Mouse (Mus musculus): ENCODE data around the gene Slc11a1.
A peak's percentile ranks its signal among the peaks of the same experiment; 100 is the strongest.
"Not testable (repeated sequence)": the region's sequence is repeated elsewhere in the genome, so short reads cannot be mapped to it uniquely, and the experiment has no call there.

The Slc11a1 gene

GRCm38 (mm10) chr1:74374980-74375379, at the start of gene Slc11a1:
Gene Slc11a1, plus strand, starts transcription at chr1:74375195.
- DNase-seq: no peak

- not testable (repeated sequence) for DNase-seq
These were observed 48.1 kb upstream of the Slc11a1 start for GRCm38 (mm10) chr1:74326916-74327315.

DNA sequence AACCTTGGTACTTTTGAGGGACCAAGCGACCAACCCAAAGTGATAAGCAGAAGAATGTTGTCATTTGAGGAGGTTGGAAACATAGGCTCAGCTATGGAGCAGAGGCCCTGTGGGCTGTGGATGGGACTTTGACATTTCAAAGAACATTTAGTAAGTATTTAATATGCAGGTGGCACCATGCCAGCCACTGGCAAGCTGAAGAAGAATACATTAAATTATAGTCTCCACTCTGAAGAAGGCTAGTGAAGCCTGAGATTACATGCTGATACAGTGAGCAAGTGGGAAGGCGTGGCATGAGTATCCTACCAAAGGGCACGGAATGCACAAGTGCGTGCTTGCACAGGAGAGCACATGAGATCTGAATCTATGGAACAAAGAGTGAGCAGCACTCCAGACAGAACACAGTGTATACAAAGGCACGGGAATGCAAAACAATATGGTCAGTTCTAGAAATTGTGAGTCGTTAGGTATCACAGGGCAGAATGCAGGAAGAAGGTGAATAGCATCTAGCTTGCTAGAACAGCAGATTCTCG, 45.0 kb upstream of the Slc11a1 start:
- peak in 1 of 2 experiments; percentile 38 for DNase-seq

- peak; percentile 25 to 49 for DNase-seq
These were observed 43.8 kb upstream of the Slc11a1 start for GRCm38 (mm10) chr1:74331046-74331681.

- DNase-seq: peak; percentile 95 to 97
These were observed 42.7 kb upstream of the Slc11a1 start for GRCm38 (mm10) chr1:74332241-74332763.

DNA sequence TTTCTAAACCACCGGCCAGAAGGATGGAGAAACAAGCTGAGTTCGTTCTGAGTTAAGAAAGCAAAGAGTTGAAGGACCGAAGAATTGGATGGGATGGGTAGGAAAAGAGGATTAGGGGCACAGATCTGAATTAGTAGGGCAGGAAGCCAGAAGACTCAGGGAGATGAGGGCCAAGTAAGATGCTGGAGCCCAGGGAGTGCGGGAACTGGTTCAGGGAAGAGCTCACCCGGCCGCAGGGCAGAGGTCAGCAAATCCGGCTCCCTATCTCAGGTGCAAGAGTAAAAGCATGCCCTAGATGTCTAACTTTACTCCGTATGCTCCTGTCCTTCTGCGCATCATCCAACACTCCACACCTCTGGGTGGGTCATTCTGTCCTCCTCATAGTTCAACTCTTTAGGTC, 42.1 kb upstream of the Slc11a1 start:
- no peak for DNase-seq

DNA sequence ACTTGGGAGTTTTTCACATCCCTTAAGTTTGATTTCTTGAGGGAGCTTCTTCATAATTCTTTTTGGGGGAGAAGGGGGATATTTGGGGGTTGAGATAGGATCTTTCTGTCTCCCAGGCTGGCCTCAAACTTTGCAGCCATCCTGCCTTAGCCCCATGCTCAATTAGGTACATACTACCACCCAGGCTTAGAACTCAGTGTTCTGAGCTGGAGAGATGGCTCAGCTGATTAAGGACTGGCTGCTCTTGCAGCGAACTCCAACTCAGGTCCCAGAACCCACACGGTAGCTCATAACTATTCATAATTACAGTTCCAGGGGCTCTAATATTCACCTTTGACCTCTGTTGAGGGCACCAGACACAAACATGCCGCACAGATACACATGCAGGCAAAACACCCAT, 40.4 kb upstream of the Slc11a1 start:
- DNase-seq: no peak

DNA sequence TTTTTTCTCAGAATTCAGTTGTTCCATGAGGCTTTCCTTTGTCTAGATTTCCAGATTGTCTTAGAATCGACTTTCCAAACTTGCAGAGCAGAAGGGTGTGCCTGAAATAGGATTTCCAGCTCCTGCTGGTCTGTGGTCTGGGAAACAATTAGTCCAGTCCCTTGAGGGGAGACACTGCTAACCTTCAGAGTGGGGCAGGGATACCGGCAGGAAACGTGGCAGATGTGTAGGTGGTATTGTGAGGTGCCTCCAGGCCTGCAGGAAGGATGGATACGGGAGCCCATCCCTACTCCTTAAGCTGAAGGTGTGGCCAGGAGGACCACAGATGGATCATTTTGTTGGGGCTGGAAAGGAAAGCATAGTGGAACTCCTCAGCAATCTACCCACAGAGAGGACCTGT, 40.0 kb upstream of the Slc11a1 start:
- no peak for DNase-seq

DNA sequence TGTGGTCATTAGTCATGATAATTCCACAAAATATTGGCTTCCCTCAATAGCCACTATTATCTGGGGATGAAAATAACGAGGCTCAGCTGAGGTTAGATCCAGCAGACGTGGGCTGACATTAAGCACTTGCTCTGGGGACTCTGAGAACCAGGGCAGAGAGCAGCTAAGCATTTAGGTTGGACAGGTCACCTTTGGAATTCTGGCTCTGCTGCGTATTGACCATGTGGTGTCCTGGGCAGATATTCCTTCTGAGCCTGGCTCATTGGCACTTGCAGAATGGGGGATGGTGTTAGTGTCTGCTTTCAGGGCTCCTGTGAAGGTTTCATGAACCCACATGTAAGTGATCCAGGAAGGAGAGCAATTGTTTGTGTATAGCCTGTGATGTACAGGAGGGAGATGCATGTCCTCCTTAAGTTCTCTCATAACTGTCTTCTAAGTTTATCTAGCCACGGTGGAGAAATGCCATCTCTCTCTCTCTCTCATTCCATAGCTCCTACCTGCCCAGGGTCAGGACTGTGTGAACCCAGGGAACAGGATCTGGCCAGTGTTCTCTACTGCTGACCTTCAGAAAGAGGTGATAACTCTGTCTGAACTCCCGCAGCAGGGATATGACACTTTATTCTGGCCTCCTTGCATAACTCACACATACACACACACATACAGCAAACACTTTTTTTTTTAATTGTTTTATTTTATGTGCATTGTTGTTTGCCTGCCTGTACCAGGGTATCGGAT, 39.4 kb upstream of the Slc11a1 start:
- DNase-seq: no peak

DNA sequence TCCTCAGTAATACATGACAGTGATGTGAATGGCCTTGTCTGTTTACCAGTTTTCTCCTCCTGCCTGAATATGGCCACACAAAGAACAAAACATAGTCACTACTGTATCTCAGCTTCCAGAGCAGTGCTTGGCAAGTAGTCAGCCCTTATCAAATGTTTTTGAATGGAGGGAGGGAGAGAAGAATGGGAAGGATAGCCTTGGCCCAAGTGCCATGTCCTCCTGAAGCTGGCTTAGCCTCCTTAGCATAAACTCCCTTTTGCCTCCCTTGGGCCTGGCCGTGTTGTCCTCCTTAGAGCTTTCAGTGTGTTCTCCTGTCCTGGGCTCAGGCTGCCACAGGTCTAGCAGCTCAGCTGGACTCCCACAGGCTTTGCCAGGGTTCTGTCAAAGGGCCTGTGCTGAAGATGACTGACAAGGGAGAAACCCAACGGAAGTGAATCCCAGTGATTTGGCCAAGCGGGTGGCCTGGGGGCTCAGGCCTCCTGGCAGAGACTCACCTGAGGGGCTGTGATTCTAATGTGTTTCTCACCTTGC, 37.7 kb upstream of the Slc11a1 start:
- no peak for DNase-seq

DNA sequence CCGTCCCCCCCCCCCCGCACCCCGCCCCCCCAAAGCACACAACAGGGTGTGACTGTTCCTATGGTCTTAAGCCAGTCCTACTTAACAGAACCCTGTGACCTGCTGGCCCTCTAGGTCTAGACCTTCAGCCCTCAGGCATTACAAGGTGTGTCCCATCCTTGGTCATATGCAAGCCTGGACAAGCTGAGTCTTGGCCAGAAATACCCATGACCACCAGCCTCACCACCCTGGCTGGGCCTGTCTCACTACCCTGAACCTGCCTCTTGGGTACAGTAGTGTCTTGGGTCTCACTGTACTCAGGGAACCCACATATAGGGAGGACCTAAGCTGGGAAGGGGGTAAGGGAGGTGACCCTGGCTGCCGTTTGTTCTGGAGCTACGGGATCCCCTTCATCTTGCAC, 37.0 kb upstream of the Slc11a1 start:
- no peak for DNase-seq

DNA sequence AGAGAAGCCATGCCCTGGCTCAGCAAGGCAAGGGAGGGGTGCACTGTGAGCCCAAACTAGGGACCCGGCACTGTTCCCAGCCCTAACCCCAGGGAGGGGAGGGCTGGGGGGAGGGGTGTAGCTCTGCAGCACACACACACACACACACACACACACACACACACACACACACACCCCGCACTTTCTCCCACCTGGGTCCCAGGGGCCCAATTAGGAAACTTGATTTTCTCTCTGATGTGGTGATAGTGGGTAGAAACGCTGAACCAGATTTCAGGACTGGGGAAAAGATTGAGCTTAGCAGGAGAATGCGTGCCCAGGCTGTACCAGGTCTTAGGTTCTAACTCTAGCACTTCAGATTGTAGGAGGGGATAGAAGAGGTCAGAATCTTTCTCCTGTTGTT, 36.4 kb upstream of the Slc11a1 start:
- DNase-seq: no peak

DNA sequence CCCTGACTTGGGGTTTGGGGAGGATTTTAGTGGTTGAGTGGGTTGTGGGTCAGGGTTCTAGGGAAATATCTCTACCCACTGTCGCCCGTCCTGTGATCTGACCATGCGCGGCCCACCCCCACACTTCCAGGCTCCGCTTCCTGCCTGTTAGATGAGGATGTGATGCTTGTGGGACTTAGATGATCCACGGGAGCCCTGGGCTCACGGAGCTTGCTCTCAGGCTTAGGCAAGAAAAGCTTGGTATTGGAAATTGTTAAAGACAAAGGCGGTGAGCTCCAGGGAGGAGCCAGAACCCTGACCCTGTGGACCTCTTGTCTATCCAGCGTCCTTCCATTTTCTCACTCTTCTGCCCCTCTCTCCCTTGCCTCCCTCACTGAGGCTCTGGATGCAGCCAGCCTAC, 35.1 kb upstream of the Slc11a1 start:
- DNase-seq: no peak

- peak; percentile 27 to 28 for DNase-seq
These were observed 34.6 kb upstream of the Slc11a1 start for GRCm38 (mm10) chr1:74340361-74340764.

DNA sequence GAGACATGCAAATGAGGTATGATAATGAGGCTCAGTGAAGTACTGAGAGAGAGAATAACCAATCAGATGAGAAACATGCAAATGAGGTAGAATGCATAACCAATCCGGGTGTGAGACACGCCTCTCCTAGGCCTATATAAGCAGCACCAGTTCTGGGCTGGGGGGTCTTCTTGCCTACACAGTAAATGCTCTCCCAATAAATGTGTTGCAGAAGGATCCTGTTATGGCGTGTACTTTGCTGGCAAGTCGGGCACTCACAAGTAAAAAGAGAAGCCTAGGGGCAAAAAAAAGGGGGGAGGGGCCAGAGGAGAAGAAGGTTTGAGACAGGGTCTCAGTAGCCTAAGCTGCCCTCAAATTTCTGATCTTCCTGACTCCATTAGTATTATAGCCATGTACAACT, 34.0 kb upstream of the Slc11a1 start:
- DNase-seq: not testable (repeated sequence)

DNA sequence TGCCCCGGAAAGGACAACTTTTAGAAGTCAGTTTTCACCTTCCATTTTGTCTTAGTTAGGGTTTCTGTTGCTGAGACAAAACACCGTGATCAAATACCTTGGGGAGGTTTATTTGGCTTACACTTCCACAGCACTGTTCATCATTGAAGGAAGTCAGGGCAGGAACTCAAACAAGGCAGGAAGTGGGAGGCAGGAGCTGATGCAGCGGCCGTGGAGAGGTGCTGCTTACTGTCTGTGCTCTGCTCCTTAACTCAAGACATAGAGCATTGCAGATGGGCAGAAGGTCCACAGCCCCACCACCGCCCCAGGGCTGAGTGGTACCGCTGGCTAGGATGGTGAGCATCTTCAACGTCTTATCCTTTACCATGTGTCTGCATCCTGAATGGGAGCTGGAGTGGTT, 33.1 kb upstream of the Slc11a1 start:
- no peak for DNase-seq

DNA sequence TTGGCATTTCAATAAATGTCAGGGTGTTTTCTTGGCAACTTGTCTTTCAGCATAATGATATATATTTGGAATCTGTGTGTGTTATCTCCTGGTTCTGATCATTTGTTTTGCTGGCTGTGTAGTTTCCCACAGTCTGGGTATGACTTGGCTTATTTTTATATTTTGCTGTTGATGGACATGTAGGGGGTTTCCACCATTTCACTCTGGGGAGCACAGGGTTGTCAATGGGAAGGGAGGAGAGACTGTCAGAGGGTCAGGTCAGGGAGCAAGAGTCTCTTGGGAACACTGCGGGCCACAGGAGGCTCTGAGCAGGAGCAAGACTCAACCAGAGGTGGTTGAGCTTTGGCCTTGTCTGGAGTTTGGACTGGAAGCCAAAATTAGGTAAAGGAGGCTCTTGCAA, 32.7 kb upstream of the Slc11a1 start:
- DNase-seq: no peak

GRCm38 (mm10) chr1:74343161-74343560, 31.8 kb upstream of the Slc11a1 start:
- DNase-seq: peak; percentile 46 to 67

DNA sequence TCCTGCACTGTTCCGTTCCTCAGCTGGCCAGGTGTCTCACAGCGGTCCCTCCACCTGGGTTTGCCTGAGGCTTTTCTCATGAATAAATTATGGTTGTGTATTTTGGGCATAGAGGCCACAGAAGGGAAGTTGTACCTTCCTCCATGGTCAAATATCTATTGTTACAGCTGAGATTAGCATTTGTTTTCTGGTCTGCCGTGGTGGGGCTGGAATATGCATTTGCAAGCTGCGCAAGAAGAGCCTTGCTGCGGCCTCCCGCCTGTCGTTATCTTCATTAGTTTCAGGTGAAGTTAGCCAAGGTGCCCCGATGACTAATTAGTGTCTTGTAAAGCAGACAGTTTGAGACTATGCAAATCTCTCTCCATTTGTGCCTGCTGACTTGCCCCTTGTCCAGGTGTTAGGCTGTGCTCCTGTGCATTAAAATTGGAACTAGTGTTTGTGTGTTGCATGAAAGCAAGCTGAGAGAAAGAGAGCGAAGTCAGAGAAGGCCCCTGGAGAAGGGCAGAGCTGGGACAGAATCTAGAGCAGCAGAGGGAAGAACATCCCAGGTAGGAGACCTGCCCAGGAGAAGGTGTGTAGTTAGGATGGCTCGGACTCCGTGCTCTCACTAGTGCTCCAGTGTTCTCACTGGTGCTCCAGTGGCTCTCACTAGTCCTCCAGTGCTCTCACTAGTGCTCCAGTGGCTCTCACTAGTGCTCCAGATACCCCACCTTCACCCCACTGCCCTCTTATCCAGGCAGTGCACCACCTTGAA, 30.7 kb upstream of the Slc11a1 start:
- no peak for DNase-seq

GRCm38 (mm10) chr1:74351185-74351769, 23.7 kb upstream of the Slc11a1 start:
- DNase-seq: no peak

GRCm38 (mm10) chr1:74352532-74353096, 22.4 kb upstream of the Slc11a1 start:
- DNase-seq: no peak

Measured in kidney, postnatal 4 days (tissue).